In genomic region chr2:134456065-134456505, GRCm38 (mm10) we compare ENCODE assay signal across 9 mouse cellular contexts.
DNase-seq lines count a peak whose midpoint lies in the region; ATAC-seq lines count a peak whose summit lies in the region.
"Had no signal": no experiment of that assay in that cellular context is flagged by ENCODE, and none has a peak within 500 bp of the region (broad histone marks: within the 10 kb centered on the region; RNA-seq: fewer than 3 reads in every experiment).

No protein-coding gene starts in this region.

- H3K36me3 ChIP-seq in limb, embryonic 13.5 days, result no peaks in the 10 kb centered on the region
- H3K36me3 ChIP-seq in limb, embryonic 10.5 days, result no peaks in the 10 kb centered on the region
- H3K36me3 ChIP-seq in forebrain, embryonic 11.5 days (ENCODE audit: control insufficient read depth, insufficient read depth, low read length), result no peaks in the 10 kb centered on the region
- no peaks in the 10 kb centered on the region for H3K36me3 ChIP-seq in stomach, embryonic 14.5 days (ENCODE audit: control insufficient read depth, insufficient read depth, low read length)

- H3K9me3 ChIP-seq in limb, embryonic 13.5 days, result no peaks in the 10 kb centered on the region
- no peaks in the 10 kb centered on the region for H3K9me3 ChIP-seq in limb, embryonic 10.5 days (replicated peaks)
- no peaks in the 10 kb centered on the region for H3K9me3 ChIP-seq in forebrain, embryonic 11.5 days (ENCODE audit: control insufficient read depth, low read length)
- no peaks in the 10 kb centered on the region for H3K9me3 ChIP-seq in stomach, embryonic 14.5 days (ENCODE audit: control insufficient read depth, low read depth, low read length)

- ATAC-seq in limb, embryonic 13.5 days (ENCODE audit: low FRiP score, low read depth), result no peak
- ATAC-seq in forebrain, embryonic 11.5 days (replicated peaks; ENCODE audit: low FRiP score), result peak; percentile 86
- peak; percentile 33; the same call in 1 of the 2 replicates for ATAC-seq in stomach, embryonic 14.5 days (ENCODE audit: insufficient number of reproducible peaks, insufficient read depth, low FRiP score, low read depth)
- no peak for ATAC-seq in megakaryocyte-erythroid progenitor cell, adult 5-6 weeks (replicated peaks; ENCODE audit: low FRiP score, low TSS enrichment, poor library complexity, severe bottlenecking)
- no peak for ATAC-seq in erythroblast, adult 5-6 weeks (replicated peaks; ENCODE audit: low FRiP score, poor library complexity, severe bottlenecking)

- H3K27me3 ChIP-seq in limb, embryonic 13.5 days, result no peaks in the 10 kb centered on the region
- no peaks in the 10 kb centered on the region for H3K27me3 ChIP-seq in limb, embryonic 10.5 days (ENCODE audit: low read depth, poor library complexity, severe bottlenecking)
- H3K27me3 ChIP-seq in forebrain, embryonic 11.5 days (ENCODE audit: control insufficient read depth, insufficient read depth, low read length), result no peaks in the 10 kb centered on the region
- H3K27me3 ChIP-seq in stomach, embryonic 14.5 days (ENCODE audit: control insufficient read depth, insufficient read depth, low read length), result no peaks in the 10 kb centered on the region

- 0 out of 2 replicates have a peak overlapping the region, but pooled peaks have one; percentile 21 for H3K4me2 ChIP-seq in limb, embryonic 13.5 days (replicated peaks)
- H3K4me2 ChIP-seq in forebrain, embryonic 11.5 days (ENCODE audit: low read depth, low read length, severe bottlenecking), result no peak overlapping the region
- H3K4me2 ChIP-seq in stomach, embryonic 14.5 days (replicated peaks; ENCODE audit: low read depth, low read length), result no peak overlapping the region

- WGBS in limb, embryonic 13.5 days, result 24% methylated on average over 7 of the region's 7 CpGs
- 21% methylated on average over 7 of the region's 7 CpGs for WGBS in limb, embryonic 10.5 days
- 8% methylated on average over 7 of the region's 7 CpGs for WGBS in forebrain, embryonic 11.5 days
- 12% methylated on average over 7 of the region's 7 CpGs for WGBS in stomach, embryonic 14.5 days

- H3K4me3 ChIP-seq in limb, embryonic 13.5 days, result no peak overlapping the region
- H3K4me3 ChIP-seq in limb, embryonic 10.5 days, result no peak overlapping the region
- no peak overlapping the region for H3K4me3 ChIP-seq in forebrain, embryonic 11.5 days (ENCODE audit: low read depth, low read length)
- no peak overlapping the region for H3K4me3 ChIP-seq in stomach, embryonic 14.5 days (ENCODE audit: low read depth, low read length)
- H3K4me3 ChIP-seq: myocyte had no signal

- no peak overlapping the region for H3K9ac ChIP-seq in limb, embryonic 13.5 days
- H3K9ac ChIP-seq in forebrain, embryonic 11.5 days (ENCODE audit: low read length), result no peak overlapping the region
- no peak overlapping the region for H3K9ac ChIP-seq in stomach, embryonic 14.5 days (replicated peaks; ENCODE audit: low read depth, low read length)

- H3K27ac ChIP-seq in limb, embryonic 13.5 days, result no peak overlapping the region
- H3K27ac ChIP-seq in limb, embryonic 10.5 days, result no peak overlapping the region
- H3K27ac ChIP-seq in forebrain, embryonic 11.5 days (ENCODE audit: low read depth, low read length), result 0 out of 2 replicates have a peak overlapping the region, but pooled peaks have one; percentile 25
- no peak overlapping the region for H3K27ac ChIP-seq in stomach, embryonic 14.5 days (ENCODE audit: low read length)

- peaks cover 6% of the 10 kb centered on the region; the same call in 1 of the 2 replicates for H3K4me1 ChIP-seq in limb, embryonic 13.5 days
- H3K4me1 ChIP-seq in limb, embryonic 10.5 days, result 0 out of 2 replicates have a peak, but pooled peaks cover 3% of the 10 kb centered on the region
- peaks cover 5% of the 10 kb centered on the region; the same call in 1 of the 2 replicates for H3K4me1 ChIP-seq in forebrain, embryonic 11.5 days (replicated peaks; ENCODE audit: control insufficient read depth, insufficient read depth, low read length)
- no peaks in the 10 kb centered on the region for H3K4me1 ChIP-seq in stomach, embryonic 14.5 days (ENCODE audit: control insufficient read depth, insufficient read depth, low read length)

- no peak for DNase-seq in limb, embryonic 10.5 days (ENCODE audit: low spot score)
- peak; percentile 54 for DNase-seq in forebrain, embryonic 11.5 days (ENCODE audit: low spot score)
- peak; percentile 24 for DNase-seq in lung, postnatal 36 days
- no peak for DNase-seq in spleen, postnatal 14 days (ENCODE audit: low spot score in 2 of 2)

Comparison
In these comparisons a context has a peak if more than half of its experiments do, and no peak if none do; other contexts are left out.
1. ATAC-seq: peak in forebrain, embryonic 11.5 days (single experiment) and stomach, embryonic 14.5 days (single experiment); none in limb, embryonic 13.5 days (single experiment), megakaryocyte-erythroid progenitor cell, adult 5-6 weeks (single experiment) and erythroblast, adult 5-6 weeks (single experiment).
2. DNase-seq: peak in forebrain, embryonic 11.5 days (single experiment) and lung, postnatal 36 days (single experiment); none in limb, embryonic 10.5 days (single experiment) and spleen, postnatal 14 days (0 of 2).